Mouse (Mus musculus) Patski (cell line): Measurements from ENCODE around the gene Sulf2. TPM values are rescaled to one million over a fixed set of nuclear protein-coding genes. Genes with fewer than 3 reads are reported as not detected.

Source experiments
- ATAC-seq: fragments of 100-300 bp; one replicate; pipeline ENCODE4 v1.8.0; 2021
- CTCF ChIA-PET: fragments of 350-600 bp; sonication (Branson Sonifier 250); formaldehyde crosslinking; loops from one replicate; lab custom pipeline; 2022; ENCODE audit warnings: inconsistent platforms; lab: Charles Lee
- POLR2A ChIA-PET: fragments of 350-600 bp; sonication (Branson Sonifier 250); formaldehyde crosslinking; loops from one replicate; lab custom pipeline; 2022; ENCODE audit warnings: antibody characterized with exemption, inconsistent platforms; lab: Charles Lee
- DNase-seq: peaks from one replicate; pipeline ENCODE4 v3.0.0-alpha.2; 2011; ENCODE audit warnings: low read depth, low spot score
- H3K27me3 ChIP-seq: fragments of 371-371 bp; one replicate; pipeline ENCODE4 v1.5.1; 2021
- CTCF ChIP-seq: fragments of 100-300 bp; IDR thresholded peaks from one replicate; pipeline ENCODE4 v1.5.1; 2021
- in situ Hi-C: fragments of 300-500 bp; cut with MboI; formaldehyde crosslinking; loops from 3 replicates; pipeline ENCODE4 v1.11.1; 2018; ENCODE audit warnings: low pct_unique_long_range_greater_than_20kb, mixed read lengths
- polyA plus RNA-seq: library from polyadenylated mRNA; unstranded; gene quantifications from one replicate; pipeline ENCODE4 v1.2.3, GENCODE M21; 2021

Gene Sulf2
- polyA plus RNA-seq, 1 experiment from 2014 or later: 31.6 TPM

DNA sequence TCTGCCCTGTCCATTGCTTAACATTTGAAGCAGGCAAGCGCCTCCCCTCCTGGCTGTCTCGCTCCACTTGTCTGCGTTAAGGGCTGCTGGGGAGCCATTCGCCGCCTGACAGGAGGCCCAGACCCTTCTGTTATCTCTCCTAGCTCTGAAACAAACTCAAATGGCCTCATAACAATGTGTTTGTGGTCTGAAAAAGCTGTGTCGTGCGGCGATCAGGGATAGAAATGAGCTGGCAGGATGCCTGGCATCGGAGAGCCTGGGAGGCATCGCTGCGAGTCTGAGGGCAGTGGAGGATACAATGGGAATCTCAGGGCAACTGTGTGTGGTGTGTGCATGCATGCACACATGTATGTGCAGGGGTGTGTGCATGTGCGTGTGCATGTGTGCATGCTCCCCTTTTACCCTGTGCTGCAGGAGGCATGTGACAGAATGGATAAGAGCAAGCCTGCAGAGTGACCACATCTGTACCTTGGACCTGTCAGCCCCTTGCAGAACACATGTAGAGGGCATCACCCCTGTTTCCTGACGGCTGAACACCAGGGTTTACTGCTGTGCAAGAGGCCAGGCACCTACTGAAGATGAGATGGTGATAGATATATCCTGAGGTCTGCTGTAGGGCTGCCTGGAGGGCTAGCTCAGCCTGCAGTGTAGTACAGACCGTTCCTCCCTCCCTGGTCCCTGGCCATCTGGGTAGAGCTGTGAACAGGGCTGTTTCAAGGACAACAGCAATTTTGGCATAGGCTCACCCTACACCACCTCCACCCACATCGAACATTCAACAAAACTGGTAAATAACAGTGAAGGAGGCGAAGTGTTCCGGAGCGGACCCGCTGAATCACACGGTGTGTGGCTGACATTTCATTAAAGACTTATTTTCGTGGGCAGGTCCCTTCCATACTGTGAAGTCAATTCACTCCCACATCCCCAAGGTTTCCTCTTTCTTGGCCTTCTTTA is 54.9 kb downstream of the Sulf2 start:
- ChIA-PET POLR2A (no interaction called here), CTCF (no interaction called here)
- ATAC-seq (no peak), DNase-seq (no peak)
- TF ChIP-seq CTCF: no peak
- in situ Hi-C loops: no loop called here
- H3K27me3 ChIP-seq: no peaks in the 10 kb centered on the region

DNA sequence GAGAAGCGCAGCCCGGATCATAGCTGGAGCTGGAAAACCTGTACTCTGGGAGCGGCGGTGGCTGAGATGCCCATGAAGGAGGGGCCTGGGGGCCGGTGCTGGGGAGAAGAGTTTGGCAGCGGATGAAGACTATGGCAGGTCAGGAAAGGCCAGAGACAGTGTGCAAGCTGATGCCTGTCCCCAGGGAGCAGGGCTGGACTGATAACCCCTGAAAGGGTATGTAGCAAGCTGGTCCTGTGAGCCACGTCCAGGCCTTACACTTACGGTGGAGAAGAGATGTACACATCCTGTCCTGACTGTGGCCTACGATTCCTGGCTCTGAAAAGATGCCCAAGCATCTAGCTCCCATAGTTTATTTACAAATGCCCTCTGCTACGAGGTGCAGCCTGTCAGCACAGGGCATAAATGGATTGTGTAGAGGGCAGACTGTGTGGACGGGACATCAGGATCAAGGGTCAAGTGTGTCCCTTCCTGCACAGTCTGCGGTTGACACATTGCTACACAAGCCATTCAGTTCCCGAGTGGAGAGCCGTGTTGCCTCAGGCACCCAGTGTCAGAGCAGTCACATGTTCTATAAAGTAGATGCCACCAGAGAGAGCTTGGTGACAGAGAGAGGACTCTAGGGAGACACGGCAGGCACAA is 57.0 kb downstream of the Sulf2 start:
- POLR2A ChIA-PET: interaction anchor here (0.6 to 1.2 kb wide), 2 partner anchors 16 to 177 kb away, joined by 3 read pairs; no protein-coding TSS in a partner anchor
- in situ Hi-C loops: loop anchor here (5.0 kb wide), 1 partner anchor 344 kb away; no protein-coding TSS in a partner anchor
- TF ChIP-seq CTCF: no peak
- H3K27me3 ChIP-seq: no peaks in the 10 kb centered on the region
- ATAC-seq (no peak), DNase-seq (no peak)
- CTCF ChIA-PET: interaction anchor here (1.6 kb wide), 1 partner anchor 10 kb away, joined by 3 read pairs; no protein-coding TSS in a partner anchor

- in situ Hi-C loops: loop anchor here (5.0 kb wide), 1 partner anchor 345 kb away; no protein-coding TSS in a partner anchor
- ATAC-seq: no peak
These were observed 57.8 kb downstream of the Sulf2 start for GRCm38 (mm10) chr2:166097443-166098291.

GRCm38 (mm10) chr2:166096834-166097233 is 58.6 kb downstream of the Sulf2 start:
- in situ Hi-C loops: loop anchor here (5.0 kb wide), 1 partner anchor 345 kb away; no protein-coding TSS in a partner anchor
- ChIA-PET POLR2A (no interaction called here), CTCF (interaction anchor here (1.2 to 1.6 kb wide), 2 partner anchors 12 to 15 kb away, joined by 3 read pairs; no protein-coding TSS in a partner anchor)
- no peaks in the 10 kb centered on the region for H3K27me3 ChIP-seq
- DNase-seq (no peak), ATAC-seq (no peak)
- TF ChIP-seq CTCF: no peak

More at GRCm38 (mm10) chr2:166097443-166098291, 57.8 kb downstream of the Sulf2 start:
- no peak for TF ChIP-seq CTCF
- no peaks in the 10 kb centered on the region for H3K27me3 ChIP-seq
- ChIA-PET POLR2A (interaction anchor here (0.6 to 1.2 kb wide), 2 partner anchors 15 to 177 kb away, joined by 3 read pairs; no protein-coding TSS in a partner anchor), CTCF (interaction anchor here (1.6 kb wide), 1 partner anchor 11 kb away, joined by 3 read pairs; no protein-coding TSS in a partner anchor)
- no peak for DNase-seq

GRCm38 (mm10) chr2:166096300-166096699 is 59.2 kb downstream of the Sulf2 start:
- in situ Hi-C loops: loop anchor here (5.0 kb wide), 1 partner anchor 346 kb away; no protein-coding TSS in a partner anchor
- ChIA-PET CTCF (interaction anchor here (0.9 to 1.2 kb wide), 2 partner anchors 14 to 459 kb away, joined by 3 read pairs; no protein-coding TSS in a partner anchor), POLR2A (no interaction called here)
- H3K27me3 ChIP-seq: no peaks in the 10 kb centered on the region
- DNase-seq (no peak), ATAC-seq (no peak)
- TF ChIP-seq CTCF: no peak

DNA sequence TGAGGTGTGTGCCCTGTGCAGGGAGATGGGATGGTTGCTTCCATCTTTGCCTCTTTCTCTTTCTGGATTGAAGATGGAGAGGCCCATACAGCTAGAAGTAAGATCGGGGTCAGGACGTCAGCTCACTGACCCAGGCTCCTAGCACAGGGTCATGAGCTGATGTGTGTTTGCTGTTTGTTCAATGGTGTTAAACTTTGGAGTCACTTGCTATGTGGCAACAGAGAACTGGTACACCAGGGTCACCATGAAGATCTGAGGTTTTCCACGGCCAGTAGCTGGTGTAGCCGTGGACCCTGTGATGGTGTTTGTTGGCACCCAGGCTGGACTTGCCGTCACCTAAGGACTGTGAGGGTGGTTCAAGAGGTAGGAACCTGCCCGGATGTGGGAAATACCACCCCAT is 63.1 kb downstream of the Sulf2 start:
- TF ChIP-seq CTCF: no peak
- CTCF ChIA-PET: interaction anchor here (1.0 kb wide), 1 partner anchor 10 kb away, joined by 4 read pairs; no protein-coding TSS in a partner anchor
- POLR2A ChIA-PET: no interaction called here
- H3K27me3 ChIP-seq: no peaks in the 10 kb centered on the region
- in situ Hi-C loops: no loop called here
- ATAC-seq (no peak), DNase-seq (no peak)

DNA sequence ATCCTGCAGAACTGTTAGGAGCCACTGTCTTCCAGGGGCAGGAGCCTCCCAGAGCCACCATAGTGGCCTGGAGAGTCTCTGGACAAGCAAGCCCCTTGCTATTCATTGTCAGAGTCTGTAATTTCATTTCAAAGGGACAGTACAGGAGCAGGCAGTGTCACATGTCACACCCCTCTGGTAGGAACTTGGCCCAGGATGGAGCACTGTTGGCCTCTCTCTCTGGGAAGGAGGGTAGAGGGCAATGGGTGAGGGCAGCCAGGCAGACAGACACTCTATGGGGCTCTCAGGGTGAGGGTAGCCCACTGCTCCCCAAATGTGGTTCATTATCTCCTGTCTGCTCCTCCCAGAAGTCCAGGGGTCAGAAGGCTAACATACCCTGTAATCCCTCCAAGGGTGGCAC is 63.9 kb downstream of the Sulf2 start:
- no peak for ATAC-seq
- ChIA-PET POLR2A (no interaction called here), CTCF (interaction anchor here (1.0 kb wide), 1 partner anchor 481 kb away, joined by 3 read pairs; no protein-coding TSS in a partner anchor)
- in situ Hi-C loops: no loop called here
- TF ChIP-seq CTCF: no peak
- DNase-seq: no peak
- H3K27me3 ChIP-seq: no peaks in the 10 kb centered on the region

DNA sequence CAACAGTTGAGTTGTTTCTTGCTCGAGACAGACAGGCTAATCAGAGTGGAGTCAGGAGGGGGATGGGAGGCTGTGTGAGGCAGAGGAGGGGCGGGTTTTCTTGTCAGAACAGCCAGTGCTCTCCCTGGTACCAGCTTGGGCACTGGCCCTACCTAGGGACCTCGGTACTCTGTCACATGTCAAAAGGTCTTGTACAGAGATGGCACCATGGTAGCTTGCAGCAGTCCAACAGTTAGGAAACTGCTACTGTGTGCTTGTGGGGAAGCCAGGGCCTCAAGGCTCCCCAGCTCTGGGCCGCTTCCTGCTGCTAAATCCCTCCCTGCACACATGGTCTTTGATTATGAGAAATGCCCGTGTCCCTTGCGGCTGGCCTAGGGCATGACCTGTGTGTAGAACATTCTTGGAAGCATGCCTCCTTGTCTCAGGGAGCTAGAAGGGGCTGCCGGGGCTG is 65.3 kb downstream of the Sulf2 start:
- ATAC-seq: no peak
- ChIA-PET CTCF (interaction anchor here (2.1 kb wide), 1 partner anchor 485 kb away, joined by 5 read pairs; no protein-coding TSS in a partner anchor), POLR2A (no interaction called here)
- in situ Hi-C loops: no loop called here
- no peak for DNase-seq
- no peak for TF ChIP-seq CTCF
- H3K27me3 ChIP-seq: no peaks in the 10 kb centered on the region

- H3K27me3 ChIP-seq: no peaks in the 10 kb centered on the region
- POLR2A ChIA-PET: no interaction called here
- ATAC-seq: no peak
- CTCF ChIA-PET: interaction anchor here (2.1 kb wide), 1 partner anchor 486 kb away, joined by 5 read pairs; no protein-coding TSS in a partner anchor
- DNase-seq: no peak
- in situ Hi-C loops: loop anchor here (5.0 kb wide), 2 partner anchors 473 to 688 kb away; no protein-coding TSS in a partner anchor
- TF ChIP-seq CTCF: no peak
These were observed 66.5 kb downstream of the Sulf2 start for GRCm38 (mm10) chr2:166088991-166089390.
